Mouse (Mus musculus) C2C12 (cell line): ENCODE data around the gene Ndufa5. TPM values are rescaled to one million over a fixed set of nuclear protein-coding genes. Genes with fewer than 3 reads are reported as not detected.

Source experiments
- H3K27me3 ChIP-seq: one replicate; pipeline ENCODE4 v1.6.1; 2011; ENCODE audit not compliant: control insufficient read depth, insufficient read depth, insufficient read length
- H3K36me3 ChIP-seq: one replicate; pipeline ENCODE4 v1.6.1; 2011; ENCODE audit not compliant: control insufficient read depth, insufficient read depth
- H3K4me3 ChIP-seq: one replicate; pipeline ENCODE4 v1.5.1; 2011; ENCODE audit warnings: mild to moderate bottlenecking, control low read depth; ENCODE audit not compliant: poor library complexity, insufficient read depth, severe bottlenecking
- H3K79me2 ChIP-seq: one replicate; pipeline ENCODE4 v1.6.1; 2011; ENCODE audit not compliant: control insufficient read depth, insufficient read depth
- H3K79me3 ChIP-seq: one replicate; pipeline ENCODE4 v1.6.1; 2011; ENCODE audit warnings: low read depth, control low read depth
- H3ac ChIP-seq: one replicate; pipeline ENCODE3; 2011; ENCODE audit warnings: low read depth; ENCODE audit not compliant: control insufficient read depth, insufficient read length
- CEBPB ChIP-seq: IDR thresholded peaks from one replicate; pipeline ENCODE4 v1.6.1; 2011; ENCODE audit warnings: low read depth, mild to moderate bottlenecking, control low read depth, moderate library complexity
- CTCF ChIP-seq: IDR thresholded peaks from one replicate; pipeline ENCODE4 v1.5.1; 2011; ENCODE audit not compliant: control insufficient read depth, insufficient read depth, insufficient read length
- FOSL1 ChIP-seq: IDR thresholded peaks from one replicate; pipeline ENCODE4 v1.8.0; 2011; ENCODE audit warnings: mild to moderate bottlenecking, low read length; ENCODE audit not compliant: poor library complexity, insufficient read depth, severe bottlenecking
- MAX ChIP-seq: IDR thresholded peaks from one replicate; pipeline ENCODE4 v1.6.1; 2011; ENCODE audit warnings: mild to moderate bottlenecking, control low read depth
- MYOD1 ChIP-seq: IDR thresholded peaks from one replicate; pipeline ENCODE4 v1.6.1; 2011; ENCODE audit warnings: low read depth; ENCODE audit not compliant: control insufficient read depth, insufficient read length
- MYOG ChIP-seq: IDR thresholded peaks from one replicate; pipeline ENCODE4 v1.6.1; 2011; ENCODE audit not compliant: control insufficient read depth, insufficient read length; ENCODE audit errors: extremely low read depth
- USF1 ChIP-seq: IDR thresholded peaks from one replicate; pipeline ENCODE4 v1.6.1; 2011; ENCODE audit warnings: low read depth, mild to moderate bottlenecking, control low read depth, moderate library complexity
- polyA plus RNA-seq: library from polyadenylated mRNA; unstranded; fragments of >200 nt; fragmentation: generic; extraction: Trizol; gene quantifications from one replicate; pipeline ENCODE4 v1.2.1, GENCODE M21; 2012; ENCODE audit warnings: missing spikeins

Ndufa5 gene
- polyA plus RNA-seq, 1 experiment = 215 TPM

DNA sequence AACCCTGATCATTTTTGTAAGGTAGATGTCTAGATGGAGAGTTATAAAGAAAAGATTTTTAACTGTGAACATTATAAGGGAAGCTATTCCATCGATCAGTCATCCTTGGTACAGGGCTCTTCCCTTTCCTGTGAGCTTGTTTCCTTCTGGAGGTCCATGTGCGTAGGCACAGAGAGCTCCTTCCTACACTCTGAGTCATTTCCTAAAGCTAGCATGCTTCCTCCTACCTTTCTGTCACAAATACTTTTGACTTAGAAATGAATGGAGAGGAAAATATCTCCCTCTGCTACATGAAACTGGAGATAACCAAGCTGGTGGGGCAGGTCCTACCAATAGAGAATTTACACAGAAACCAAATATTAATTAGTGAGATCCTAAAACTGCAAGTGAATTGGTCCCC, 22.0 kb upstream of the Ndufa5 start:
- Histone ChIP-seq H3K79me3 (no peaks in the 10 kb centered on the region), H3K79me2 (no peaks in the 10 kb centered on the region), H3K36me3 (no peaks in the 10 kb centered on the region), H3K27me3 (no peaks in the 10 kb centered on the region), H3ac (no peak overlapping the region), H3K4me3 (no peak overlapping the region)
- TF ChIP-seq MAX (no peak), MYOG (no peak), FOSL1 (no peak), CEBPB (no peak), CTCF (no peak), USF1 (no peak), MYOD1 (no peak)

DNA sequence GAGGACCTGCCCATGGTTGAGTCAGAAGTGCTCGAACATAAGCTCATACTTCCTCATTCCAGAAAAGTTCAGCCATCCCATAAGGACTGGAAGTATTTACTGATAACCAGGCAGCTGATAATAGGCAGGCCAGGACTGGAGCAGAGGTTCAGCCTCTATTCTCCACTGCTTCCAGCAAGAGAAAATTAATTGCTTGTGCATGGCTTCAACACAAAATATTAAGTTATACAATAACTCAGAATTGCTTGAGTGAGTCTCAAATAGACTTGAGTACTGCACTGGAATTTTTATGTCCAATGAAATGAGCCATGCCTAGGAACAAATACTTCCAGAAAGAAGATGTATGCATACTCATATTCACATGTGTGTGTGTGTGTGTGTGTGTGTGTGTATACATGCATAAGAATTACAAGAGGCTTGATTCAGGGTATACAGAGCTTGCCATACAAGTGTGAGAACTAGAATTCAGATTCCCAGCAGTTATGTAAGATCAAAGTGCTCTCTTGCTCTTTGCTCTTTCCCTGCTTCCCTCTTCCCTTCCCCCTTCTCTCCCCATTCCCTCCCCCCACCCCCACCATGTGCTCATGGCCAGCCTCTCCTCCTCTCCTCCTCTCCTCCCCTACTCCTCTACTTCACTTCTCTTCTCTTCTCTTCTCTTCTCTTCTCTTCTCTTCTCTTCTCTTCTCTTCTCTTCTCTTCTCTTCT, 19.1 kb upstream of the Ndufa5 start:
- H3K4me3 ChIP-seq = no peak overlapping the region
- H3K79me3 ChIP-seq = no peaks in the 10 kb centered on the region
- H3K79me2 ChIP-seq = no peaks in the 10 kb centered on the region
- H3K36me3 ChIP-seq = no peaks in the 10 kb centered on the region
- H3K27me3 ChIP-seq = no peaks in the 10 kb centered on the region
- H3ac ChIP-seq = no peak overlapping the region
- TF ChIP-seq MYOD1 = no peak
- TF ChIP-seq CTCF = no peak
- no peak for TF ChIP-seq MYOG
- TF ChIP-seq FOSL1 = no peak
- no peak for TF ChIP-seq MAX
- no peak for TF ChIP-seq USF1
- no peak for TF ChIP-seq CEBPB

DNA sequence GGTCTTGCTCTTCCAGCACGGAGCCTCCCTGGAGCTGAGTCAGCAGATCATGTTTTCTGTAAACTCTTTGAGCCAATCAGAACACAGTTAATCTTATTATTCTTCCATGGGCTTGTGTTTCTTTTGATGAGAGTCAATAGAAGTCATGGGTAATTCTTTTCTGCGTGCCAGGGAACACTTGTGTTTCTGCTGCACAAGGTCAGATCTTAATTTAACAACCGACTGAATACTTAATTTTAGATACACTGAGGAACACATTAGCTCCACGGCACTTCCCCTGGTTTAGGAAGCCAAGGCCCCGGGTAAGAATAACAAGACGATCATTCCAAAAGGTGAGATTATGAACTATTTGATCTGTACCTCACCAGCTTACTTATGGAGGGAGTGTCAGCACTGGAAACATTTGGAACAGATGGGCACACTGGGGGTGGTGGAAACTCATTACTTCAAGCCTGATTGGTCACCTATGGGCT, 15.3 kb upstream of the Ndufa5 start:
- TF ChIP-seq FOSL1 (no peak), MYOD1 (no peak), CEBPB (no peak)
- Histone ChIP-seq H3ac (no peak overlapping the region), H3K4me3 (no peak overlapping the region), H3K79me3 (no peaks in the 10 kb centered on the region), H3K79me2 (no peaks in the 10 kb centered on the region), H3K27me3 (no peaks in the 10 kb centered on the region), H3K36me3 (no peaks in the 10 kb centered on the region)

DNA sequence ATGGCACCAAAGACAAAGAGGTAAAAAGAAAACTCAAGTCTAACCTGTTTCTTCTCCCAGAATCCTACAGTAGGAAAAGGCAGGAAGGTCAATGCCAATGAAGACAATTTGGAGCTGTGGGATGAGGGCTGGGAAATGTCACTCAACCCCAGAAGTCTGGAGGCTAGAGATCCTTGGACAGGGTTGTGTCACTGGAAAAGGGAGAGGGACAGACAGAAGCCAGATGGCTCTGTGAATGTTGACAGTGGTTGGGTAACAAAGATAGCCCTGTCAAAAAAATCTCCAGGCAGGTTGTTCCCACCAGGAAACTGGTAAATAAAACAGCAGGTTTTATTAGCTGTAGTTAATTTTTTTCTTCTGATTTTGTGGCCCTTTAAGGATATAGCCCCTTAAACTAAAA, 14.6 kb upstream of the Ndufa5 start:
- Histone ChIP-seq H3ac (no peak overlapping the region), H3K36me3 (no peaks in the 10 kb centered on the region), H3K79me3 (no peaks in the 10 kb centered on the region), H3K4me3 (no peak overlapping the region), H3K27me3 (no peaks in the 10 kb centered on the region), H3K79me2 (no peaks in the 10 kb centered on the region)
- TF ChIP-seq FOSL1 (no peak), CEBPB (no peak), MYOG (no peak), CTCF (no peak), MYOD1 (no peak), MAX (no peak)

DNA sequence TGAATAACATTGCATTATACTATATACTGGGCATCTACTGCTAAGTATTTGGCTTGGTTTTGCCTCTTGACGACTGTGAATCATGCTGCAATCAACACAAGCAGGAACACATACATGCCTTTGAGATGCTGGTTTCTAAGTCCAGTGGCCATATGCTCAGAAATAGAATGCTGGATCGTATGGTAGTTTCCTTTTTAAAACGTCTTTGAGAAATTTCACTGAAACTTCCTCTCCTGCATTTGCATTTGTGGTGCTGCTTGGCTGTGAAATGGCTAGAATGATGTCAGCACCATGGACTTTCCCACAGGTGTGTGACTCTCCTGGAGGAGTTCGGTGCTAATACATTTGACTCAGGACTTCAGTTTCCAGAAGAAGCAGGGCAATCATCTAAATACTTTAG, 12.3 kb upstream of the Ndufa5 start:
- Histone ChIP-seq H3K4me3 (no peak overlapping the region), H3K79me2 (no peaks in the 10 kb centered on the region), H3K36me3 (no peaks in the 10 kb centered on the region), H3K79me3 (no peaks in the 10 kb centered on the region), H3ac (no peak overlapping the region), H3K27me3 (no peaks in the 10 kb centered on the region)
- no peak for TF ChIP-seq CEBPB
- TF ChIP-seq MYOD1 = no peak
- no peak for TF ChIP-seq MAX
- no peak for TF ChIP-seq FOSL1
- no peak for TF ChIP-seq USF1
- no peak for TF ChIP-seq MYOG

DNA sequence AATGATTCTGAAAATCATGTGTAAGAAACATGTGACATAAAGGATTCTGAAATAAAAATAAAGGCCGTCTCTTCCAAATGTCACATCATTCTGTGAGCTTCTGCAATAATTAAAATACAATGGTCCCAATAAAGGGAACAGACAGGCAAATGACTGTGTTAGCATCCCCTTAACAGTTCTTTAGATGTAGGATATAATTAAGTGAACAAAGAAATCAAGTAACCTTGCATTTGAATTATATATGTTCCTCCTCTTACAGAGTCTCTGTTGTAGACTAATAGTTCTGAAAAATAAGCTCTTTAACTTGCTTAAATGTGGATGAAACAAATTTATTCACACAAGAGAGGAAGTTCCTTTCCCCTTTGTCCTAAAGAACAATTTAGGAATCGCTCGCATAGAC, 10.6 kb upstream of the Ndufa5 start:
- H3ac ChIP-seq = no peak overlapping the region
- no peaks in the 10 kb centered on the region for H3K79me3 ChIP-seq
- H3K4me3 ChIP-seq = no peak overlapping the region
- H3K79me2 ChIP-seq = no peaks in the 10 kb centered on the region
- H3K36me3 ChIP-seq = no peaks in the 10 kb centered on the region
- H3K27me3 ChIP-seq = no peaks in the 10 kb centered on the region
- TF ChIP-seq MYOG (no peak), MAX (no peak), CTCF (no peak), MYOD1 (no peak), USF1 (no peak), CEBPB (no peak), FOSL1 (no peak)
